Mouse (Mus musculus): ENCODE data around the gene Snta1. TPM values are rescaled to one million over a fixed set of nuclear protein-coding genes. Genes with fewer than 3 reads are reported as not detected.

The Snta1 gene
- polyA plus RNA-seq, 1 experiment from 2014 or later: 12.1 TPM

DNA sequence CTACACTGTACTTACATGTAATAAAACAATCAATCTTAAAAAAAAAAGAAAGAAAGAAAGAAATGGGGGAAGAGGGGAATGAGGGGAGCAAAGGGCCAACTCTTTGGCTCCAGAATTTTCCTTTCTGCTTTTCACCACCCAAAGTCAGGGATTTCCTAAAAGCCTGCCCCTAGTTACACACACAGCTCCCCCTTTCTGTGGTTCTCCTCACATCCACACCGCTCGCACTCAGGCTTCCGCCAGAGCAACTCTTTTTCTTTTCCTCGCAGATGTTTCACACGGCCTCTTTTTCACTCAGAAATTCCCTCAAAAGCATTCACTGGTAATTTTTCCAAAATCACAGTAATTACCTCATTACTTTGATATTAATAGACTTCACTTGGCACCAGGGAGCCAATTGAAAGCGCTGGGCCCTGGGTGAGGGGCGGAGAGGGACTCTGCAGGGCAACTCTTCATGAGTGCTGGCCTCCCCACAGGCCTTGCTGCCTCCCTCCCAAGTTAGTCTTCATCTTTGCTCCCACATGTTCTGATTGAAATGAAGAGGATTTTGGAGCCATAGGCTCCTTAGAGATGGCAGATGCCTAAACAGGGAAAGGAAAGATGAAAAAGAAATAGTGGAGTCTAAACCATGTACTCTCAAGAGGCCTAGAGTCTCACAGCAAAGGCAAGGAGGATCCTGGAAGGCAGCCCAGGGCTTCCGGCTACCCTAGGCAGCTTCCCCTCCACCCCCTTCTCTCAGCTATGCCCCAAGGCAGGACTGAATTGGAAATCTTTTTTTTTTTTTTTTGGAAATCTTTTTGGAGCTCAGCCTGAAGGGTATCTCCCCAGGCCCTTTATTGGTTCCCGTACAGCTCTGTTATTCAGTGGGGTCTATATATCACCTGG lies 12.0 kb upstream of the Snta1 start:
- H3K4me1 ChIP-seq: peaks cover 9% of the 10 kb centered on the region; the same call in 1 of the 2 replicates
- no peaks in the 10 kb centered on the region for H3K36me3 ChIP-seq
- H3K27ac ChIP-seq (replicated peaks): 0 out of 2 replicates have a peak overlapping the region, but pooled peaks have one; percentile 39
- H3K9me3 ChIP-seq (replicated peaks): no peaks in the 10 kb centered on the region
- H3K9ac ChIP-seq (replicated peaks): no peak overlapping the region
- no peak for ATAC-seq (ENCODE audit: low FRiP score)
- H3K27me3 ChIP-seq (replicated peaks): no peaks in the 10 kb centered on the region
- 65% methylated on average over 9 of the region's 9 CpGs for WGBS
- no peak overlapping the region for H3K4me3 ChIP-seq (replicated peaks)
- no peak overlapping the region for H3K4me2 ChIP-seq

- Histone ChIP-seq H3K36me3 (no peaks in the 10 kb centered on the region), H3K27me3 (replicated peaks) (no peaks in the 10 kb centered on the region), H3K4me1 (peaks cover 9% of the 10 kb centered on the region; the same call in 1 of the 2 replicates), H3K4me2 (no peak overlapping the region), H3K9ac (replicated peaks) (no peak overlapping the region), H3K4me3 (replicated peaks) (no peak overlapping the region), H3K9me3 (replicated peaks) (no peaks in the 10 kb centered on the region), H3K27ac (replicated peaks) (no peak overlapping the region)
- WGBS: 94% methylated on average over 7 of the region's 7 CpGs
- ATAC-seq (ENCODE audit: low FRiP score): no peak
Measured at GRCm38 (mm10) chr2:154418001-154418400, 10.1 kb upstream of the Snta1 start.

GRCm38 (mm10) chr2:154417107-154417506 lies 9.2 kb upstream of the Snta1 start:
- H3K9me3 ChIP-seq (replicated peaks): no peaks in the 10 kb centered on the region
- no peak for ATAC-seq (ENCODE audit: low FRiP score)
- H3K36me3 ChIP-seq: no peaks in the 10 kb centered on the region
- no peak overlapping the region for H3K4me3 ChIP-seq (replicated peaks)
- H3K9ac ChIP-seq (replicated peaks): no peak overlapping the region
- H3K27ac ChIP-seq (replicated peaks): no peak overlapping the region
- H3K4me1 ChIP-seq: peaks cover 9% of the 10 kb centered on the region; the same call in 1 of the 2 replicates
- 9% methylated on average over 3 of the region's 3 CpGs for WGBS
- H3K27me3 ChIP-seq (replicated peaks): no peaks in the 10 kb centered on the region
- H3K4me2 ChIP-seq: no peak overlapping the region

DNA sequence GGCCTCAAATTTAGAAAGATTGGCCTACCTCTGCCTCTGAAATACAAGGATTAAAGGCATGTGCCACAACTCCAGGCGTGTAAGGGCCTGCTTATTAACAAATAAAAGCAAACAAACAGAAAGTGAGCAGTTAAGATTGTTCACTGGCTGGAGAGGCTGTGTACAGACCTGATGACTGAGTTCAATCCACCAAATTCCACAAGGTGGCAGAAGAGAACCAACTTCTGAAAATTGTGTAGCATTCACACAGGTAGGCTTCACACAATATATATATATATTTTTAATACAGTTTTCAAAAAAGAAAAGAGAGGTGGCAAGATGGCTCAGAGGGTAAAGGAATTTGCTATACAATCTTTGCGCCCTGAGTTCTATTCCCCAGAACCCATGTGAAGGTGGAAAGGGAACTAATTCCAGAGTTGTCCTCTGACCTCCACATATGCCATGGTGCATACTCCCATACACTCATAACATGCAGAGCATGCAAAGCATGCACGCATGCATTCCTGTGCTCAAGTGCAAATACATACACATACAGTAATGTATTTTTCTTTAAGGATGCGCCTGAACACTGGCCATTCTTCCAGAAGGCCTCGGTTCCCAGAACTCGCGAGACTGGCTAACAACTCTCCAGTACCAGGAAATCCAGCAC lies 4.2 kb upstream of the Snta1 start:
- Histone ChIP-seq H3K36me3 (no peaks in the 10 kb centered on the region), H3K4me1 (peaks cover 10% of the 10 kb centered on the region), H3K27ac (replicated peaks) (no peak overlapping the region), H3K9ac (replicated peaks) (no peak overlapping the region), H3K9me3 (replicated peaks) (no peaks in the 10 kb centered on the region), H3K27me3 (replicated peaks) (peaks cover 3% of the 10 kb centered on the region; the same call in 1 of the 2 replicates), H3K4me2 (no peak overlapping the region), H3K4me3 (replicated peaks) (no peak overlapping the region)
- ATAC-seq (ENCODE audit: low FRiP score): no peak
- 70% methylated on average over 7 of the region's 7 CpGs for WGBS

DNA sequence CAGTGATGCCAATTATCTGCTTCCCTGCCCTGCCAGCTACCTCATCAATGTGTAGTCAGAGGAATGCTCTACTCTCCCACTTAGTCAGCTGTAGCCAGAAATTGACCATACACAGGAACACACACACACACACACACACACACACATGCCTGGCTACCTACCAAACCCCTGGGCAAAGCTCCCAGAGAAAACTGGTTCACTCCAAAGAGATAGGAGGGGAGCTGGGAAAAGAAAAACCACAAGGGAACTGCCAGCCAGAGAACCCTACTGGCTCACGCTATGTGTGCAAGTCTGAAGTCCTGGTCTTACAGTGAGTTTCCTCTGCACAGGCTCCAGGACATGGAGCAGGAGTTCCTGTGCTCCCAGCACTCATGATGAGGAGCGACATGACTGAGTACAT lies 2.5 kb upstream of the Snta1 start:
- Histone ChIP-seq H3K4me2 (no peak overlapping the region), H3K36me3 (no peaks in the 10 kb centered on the region), H3K27ac (replicated peaks) (no peak overlapping the region), H3K27me3 (replicated peaks) (peaks cover 3% of the 10 kb centered on the region; the same call in 1 of the 2 replicates), H3K4me1 (peaks cover 27% of the 10 kb centered on the region), H3K9me3 (replicated peaks) (no peaks in the 10 kb centered on the region), H3K9ac (replicated peaks) (no peak overlapping the region), H3K4me3 (replicated peaks) (no peak overlapping the region)
- no peak for ATAC-seq (ENCODE audit: low FRiP score)
- 54% methylated on average over 2 of the region's 2 CpGs for WGBS

- H3K36me3 ChIP-seq: no peaks in the 10 kb centered on the region
- H3K4me1 ChIP-seq: peaks cover 42% of the 10 kb centered on the region
- H3K27ac ChIP-seq (replicated peaks): peak overlapping the region; percentile 63; the same call in 1 of the 2 replicates
- H3K4me3 ChIP-seq (replicated peaks): peak overlapping the region; percentile 63
- ATAC-seq (ENCODE audit: low FRiP score): 0 out of 2 replicates have a peak, but pooled peaks have one; percentile 4
- H3K9me3 ChIP-seq (replicated peaks): no peaks in the 10 kb centered on the region
- H3K27me3 ChIP-seq (replicated peaks): peaks cover 3% of the 10 kb centered on the region; the same call in 1 of the 2 replicates
- WGBS: 27% methylated on average over 11 of the region's 11 CpGs
- peak overlapping the region; percentile 70 for H3K4me2 ChIP-seq
- peak overlapping the region; percentile 52 for H3K9ac ChIP-seq (replicated peaks)
Measured at GRCm38 (mm10) chr2:154407063-154407642, 746 bp downstream of the Snta1 start.

DNA sequence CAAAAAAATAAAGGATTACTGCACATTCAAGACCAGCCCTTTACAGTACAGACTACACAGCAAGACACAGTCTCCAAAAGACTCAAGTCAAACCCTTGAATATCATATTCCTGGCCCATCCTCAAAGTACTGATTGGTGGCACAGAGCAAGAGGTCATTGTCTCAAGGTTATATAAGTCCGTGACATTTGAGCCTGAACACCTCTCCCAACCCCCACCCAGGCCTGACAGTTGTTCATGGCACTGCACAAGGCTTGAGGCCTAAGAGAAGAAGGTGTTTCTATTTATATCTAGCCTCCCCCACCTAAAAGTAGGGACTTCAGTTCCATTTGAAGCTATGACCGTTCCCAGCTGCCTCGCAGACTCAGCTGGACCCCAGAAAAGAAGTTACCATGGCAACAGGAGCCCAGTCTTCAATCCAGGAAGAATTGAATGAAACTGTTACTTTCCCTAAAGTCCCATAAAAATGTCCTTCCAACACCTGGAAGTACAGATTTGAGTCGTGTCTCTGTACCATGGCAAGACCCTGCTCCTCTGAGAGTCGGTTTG lies 2.4 kb downstream of the Snta1 start:
- Histone ChIP-seq H3K27me3 (replicated peaks) (no peaks in the 10 kb centered on the region; the same call in 1 of the 2 replicates), H3K36me3 (no peaks in the 10 kb centered on the region), H3K4me1 (peaks cover 42% of the 10 kb centered on the region), H3K9me3 (replicated peaks) (no peaks in the 10 kb centered on the region), H3K27ac (replicated peaks) (no peak overlapping the region), H3K4me2 (peak overlapping the region; percentile 70), H3K9ac (replicated peaks) (no peak overlapping the region), H3K4me3 (replicated peaks) (no peak overlapping the region)
- WGBS: 41% methylated on average over 5 of the region's 5 CpGs
- no peak for ATAC-seq (ENCODE audit: low FRiP score)

DNA sequence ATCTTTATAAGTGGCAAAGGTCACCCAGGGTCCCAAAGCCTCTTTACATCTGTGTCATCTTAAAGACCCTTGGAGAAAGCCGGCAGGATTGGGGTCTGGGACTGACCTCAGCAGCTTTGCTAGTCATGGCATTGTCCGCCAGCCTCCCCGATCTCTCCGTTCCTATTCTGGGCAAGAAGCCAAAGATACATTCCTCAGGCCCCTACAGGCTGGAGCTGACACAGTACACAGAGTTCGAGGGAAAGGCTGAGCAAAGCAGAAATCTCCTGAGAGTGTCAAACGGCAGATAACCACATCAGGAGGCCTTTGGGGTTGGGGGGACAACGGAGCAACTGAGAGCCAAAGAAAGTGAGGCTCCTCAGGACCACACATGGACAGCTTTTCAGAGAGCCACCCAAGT lies 5.1 kb downstream of the Snta1 start:
- no peak overlapping the region for H3K9ac ChIP-seq (replicated peaks)
- ATAC-seq (ENCODE audit: low FRiP score): no peak
- WGBS: 23% methylated on average over 7 of the region's 7 CpGs
- H3K4me3 ChIP-seq (replicated peaks): no peak overlapping the region
- peak overlapping the region; percentile 41; the same call in 1 of the 2 replicates for H3K27ac ChIP-seq (replicated peaks)
- H3K36me3 ChIP-seq: peaks cover 4% of the 10 kb centered on the region; the same call in 1 of the 2 replicates
- no peaks in the 10 kb centered on the region for H3K9me3 ChIP-seq (replicated peaks)
- no peaks in the 10 kb centered on the region for H3K27me3 ChIP-seq (replicated peaks)
- H3K4me1 ChIP-seq: peaks cover 37% of the 10 kb centered on the region
- no peak overlapping the region for H3K4me2 ChIP-seq

DNA sequence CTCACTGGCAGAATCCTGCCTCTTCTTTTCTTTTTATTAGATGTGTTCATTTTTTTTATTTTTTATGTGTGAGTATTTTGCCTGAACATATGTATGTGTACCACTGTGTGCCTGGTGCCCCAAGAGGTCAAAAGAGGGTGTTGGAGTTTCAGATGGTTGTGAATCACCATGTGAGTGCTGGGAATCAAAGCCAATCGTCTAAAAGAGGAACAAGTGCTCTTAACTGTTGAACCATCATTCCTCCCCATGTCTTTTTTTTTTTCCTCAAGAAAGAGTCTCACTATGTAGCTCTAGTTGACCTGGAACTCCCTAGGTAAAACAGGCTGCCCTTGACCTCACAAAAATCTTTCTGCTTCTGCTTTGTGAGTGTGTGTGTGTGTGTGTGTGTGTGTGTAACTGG lies 5.9 kb downstream of the Snta1 start:
- no peak for ATAC-seq (ENCODE audit: low FRiP score)
- no peak overlapping the region for H3K9ac ChIP-seq (replicated peaks)
- no peaks in the 10 kb centered on the region for H3K27me3 ChIP-seq (replicated peaks)
- H3K4me3 ChIP-seq (replicated peaks): no peak overlapping the region
- H3K27ac ChIP-seq (replicated peaks): no peak overlapping the region
- 76% methylated on average over 1 of the region's 1 CpGs for WGBS
- peaks cover 4% of the 10 kb centered on the region; the same call in 1 of the 2 replicates for H3K36me3 ChIP-seq
- no peak overlapping the region for H3K4me2 ChIP-seq
- H3K4me1 ChIP-seq: peaks cover 31% of the 10 kb centered on the region
- H3K9me3 ChIP-seq (replicated peaks): no peaks in the 10 kb centered on the region

- Histone ChIP-seq H3K36me3 (peaks cover 4% of the 10 kb centered on the region; the same call in 1 of the 2 replicates), H3K27me3 (replicated peaks) (no peaks in the 10 kb centered on the region), H3K4me3 (replicated peaks) (no peak overlapping the region), H3K27ac (replicated peaks) (peak overlapping the region; percentile 43), H3K9ac (replicated peaks) (no peak overlapping the region), H3K9me3 (replicated peaks) (no peaks in the 10 kb centered on the region), H3K4me1 (peaks cover 9% of the 10 kb centered on the region; the same call in 1 of the 2 replicates), H3K4me2 (no peak overlapping the region)
- peak; percentile 75; the same call in 1 of the 2 replicates for ATAC-seq (ENCODE audit: low FRiP score)
- WGBS: 68% methylated on average over 2 of the region's 2 CpGs
Measured at GRCm38 (mm10) chr2:154399325-154399724, 8.6 kb downstream of the Snta1 start.

DNA sequence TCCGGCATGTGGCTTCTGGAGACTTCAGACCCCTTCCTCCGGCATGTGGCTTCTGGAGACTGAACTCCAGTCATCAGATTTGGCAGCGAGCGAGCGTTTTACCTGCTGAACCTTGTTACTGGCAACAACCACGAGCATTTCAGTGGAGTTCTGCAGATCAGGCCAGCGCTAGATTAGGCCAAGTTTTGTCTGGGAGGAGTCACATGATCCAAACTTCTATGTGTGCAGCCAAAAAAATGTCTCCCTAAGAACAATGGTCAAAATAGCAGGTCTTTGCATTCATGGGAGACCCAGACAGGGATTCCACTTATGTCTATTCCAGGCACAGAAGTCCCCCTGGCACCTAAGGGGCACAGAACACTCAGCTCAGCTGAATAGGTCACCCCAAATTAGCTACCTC lies 9.6 kb downstream of the Snta1 start:
- ATAC-seq (ENCODE audit: low FRiP score): no peak
- 88% methylated on average over 7 of the region's 7 CpGs for WGBS
- Histone ChIP-seq H3K27ac (replicated peaks) (no peak overlapping the region), H3K4me3 (replicated peaks) (no peak overlapping the region), H3K4me2 (no peak overlapping the region), H3K9ac (replicated peaks) (no peak overlapping the region), H3K36me3 (peaks cover 4% of the 10 kb centered on the region; the same call in 1 of the 2 replicates), H3K27me3 (replicated peaks) (no peaks in the 10 kb centered on the region), H3K9me3 (replicated peaks) (no peaks in the 10 kb centered on the region), H3K4me1 (peaks cover 7% of the 10 kb centered on the region; the same call in 1 of the 2 replicates)

Measured in neural tube, embryonic 15.5 days (tissue).